Mouse (Mus musculus) cerebellum, adult 11 months (tissue): ENCODE data around the gene Bcat2.

ENCODE experiments used
- DNase-seq: peaks from one replicate; pipeline ENCODE4 v3.0.0; 2022

The Bcat2 gene

DNA sequence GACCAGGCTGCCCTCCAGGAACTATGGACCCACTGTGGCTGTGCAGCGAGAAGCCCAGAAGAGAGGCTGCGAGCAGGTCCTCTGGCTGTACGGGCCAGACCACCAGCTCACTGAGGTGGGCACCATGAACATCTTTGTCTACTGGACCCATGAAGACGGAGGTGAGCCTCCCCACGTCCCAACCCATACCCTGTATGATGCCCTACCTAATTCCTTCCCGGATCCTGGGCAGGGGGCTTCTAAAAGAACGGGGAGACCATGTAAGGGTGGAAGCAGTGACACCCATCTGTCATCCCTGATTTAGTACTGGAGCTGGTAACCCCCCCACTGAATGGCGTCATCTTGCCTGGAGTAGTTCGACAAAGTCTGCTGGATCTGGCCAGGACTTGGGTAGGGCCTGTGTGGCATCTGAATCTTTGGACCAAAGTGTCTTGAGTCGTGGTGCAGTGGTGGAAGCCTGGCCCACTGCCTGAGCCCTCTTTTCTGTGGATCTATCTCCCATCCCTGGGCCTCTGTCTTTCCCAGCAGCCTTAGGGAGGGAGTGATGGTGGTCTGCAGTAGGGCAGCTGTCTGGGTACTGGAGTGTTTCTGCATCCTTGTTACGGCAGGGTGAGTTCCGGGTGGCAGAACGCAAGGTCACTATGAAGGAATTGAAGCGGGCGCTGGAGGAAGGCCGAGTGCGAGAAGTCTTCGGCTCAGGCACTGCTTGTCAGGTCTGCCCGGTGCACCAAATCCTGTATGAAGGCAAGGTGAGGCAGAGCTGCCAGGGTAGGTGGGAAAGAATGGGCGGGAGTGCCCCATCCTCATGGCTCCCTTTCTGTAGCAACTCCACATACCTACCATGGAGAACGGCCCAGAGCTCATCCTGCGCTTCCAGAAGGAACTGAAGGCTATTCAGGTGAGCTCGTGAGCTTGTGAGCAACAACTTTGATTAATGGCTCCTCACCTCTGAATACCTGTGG, 18.0 kb downstream of the Bcat2 start:
- DNase-seq, result no peak

- peak; percentile 93 for DNase-seq
Measured at GRCm38 (mm10) chr7:45589173-45589572, 19.2 kb downstream of the Bcat2 start.

DNA sequence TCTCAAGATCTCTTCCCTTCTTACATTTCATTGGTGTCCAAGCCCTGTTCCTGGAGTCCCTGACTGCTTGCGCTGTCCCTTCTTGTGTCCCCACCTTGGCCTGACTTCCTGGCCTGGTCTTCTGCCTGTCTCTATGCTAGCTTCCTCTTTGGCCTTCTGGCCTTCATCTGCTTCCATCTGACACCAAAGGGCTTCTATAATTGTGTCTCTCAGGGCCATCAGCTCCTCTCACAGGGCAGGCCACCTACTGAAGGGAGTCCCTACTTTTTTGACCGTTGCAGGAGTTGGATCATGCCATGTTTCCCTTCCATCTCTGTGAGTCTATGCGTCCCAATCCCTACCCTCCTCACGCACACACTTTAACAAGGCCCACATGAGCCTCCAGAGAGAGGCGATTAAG, 19.9 kb downstream of the Bcat2 start:
- DNase-seq, result no peak

DNA sequence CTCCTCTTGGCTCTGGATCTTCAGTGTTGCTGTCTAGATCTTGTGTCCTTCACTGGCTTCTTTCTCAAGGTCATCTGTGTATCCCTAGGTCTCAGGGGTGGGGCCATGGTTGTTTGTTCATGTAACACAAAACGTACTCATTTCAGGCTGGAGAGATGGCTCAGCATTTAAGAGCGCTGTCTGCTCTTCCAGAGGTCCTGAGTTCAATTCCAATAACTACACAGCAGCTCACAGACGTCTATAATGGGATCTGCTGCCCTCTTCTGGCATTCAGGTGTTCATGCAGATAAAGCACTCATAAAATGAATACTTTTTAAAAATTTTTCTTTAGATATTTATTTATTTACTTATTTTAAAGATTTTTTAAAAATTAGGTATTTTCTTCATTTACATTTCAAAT, 20.9 kb downstream of the Bcat2 start:
- DNase-seq, result no peak

DNA sequence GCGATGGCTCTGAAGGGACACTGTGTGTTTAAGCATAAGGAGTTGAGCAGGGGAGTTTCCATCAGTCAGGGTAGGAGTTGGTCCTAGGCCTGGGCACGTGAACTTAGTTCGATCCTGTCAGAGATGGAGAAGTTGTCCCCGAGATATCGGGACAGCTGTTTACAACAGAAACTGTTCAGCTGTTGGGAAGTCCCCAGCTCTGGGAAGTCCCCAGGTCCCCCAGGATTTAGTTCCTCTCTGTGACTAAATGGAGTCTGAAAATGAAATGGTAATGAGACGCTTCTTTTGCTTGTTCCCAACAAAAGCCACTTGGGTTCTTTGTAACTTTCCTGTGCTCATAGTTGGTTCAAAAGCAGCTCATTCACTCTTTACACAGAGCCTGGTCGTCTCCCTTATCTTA, 21.9 kb downstream of the Bcat2 start:
- no peak for DNase-seq

GRCm38 (mm10) chr7:45593118-45593815, 23.3 kb downstream of the Bcat2 start:
- DNase-seq, result peak; percentile 67

DNA sequence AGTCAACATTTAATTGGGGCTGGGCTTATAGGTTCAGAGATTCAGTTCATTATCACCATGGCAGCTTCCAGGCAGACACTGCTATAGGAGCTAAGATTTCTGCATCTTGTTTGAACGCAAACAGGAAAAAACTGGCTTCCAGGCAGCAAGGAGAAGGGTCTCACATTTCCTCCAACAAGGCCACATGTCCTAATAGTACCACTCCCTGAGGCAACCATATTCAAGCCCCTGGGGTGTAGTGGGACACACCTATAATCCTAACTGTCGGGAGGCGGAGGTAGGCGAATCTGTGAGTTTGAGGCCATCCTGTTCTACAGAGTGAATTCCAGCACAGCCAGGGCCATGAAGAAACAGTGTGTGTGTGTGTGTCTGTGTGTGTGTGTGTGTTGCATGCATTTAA, 25.2 kb downstream of the Bcat2 start:
- no peak for DNase-seq

- no peak for DNase-seq
Measured at GRCm38 (mm10) chr7:45596107-45596506, 26.2 kb downstream of the Bcat2 start.

GRCm38 (mm10) chr7:45597013-45597412, 27.1 kb downstream of the Bcat2 start:
- no peak for DNase-seq

DNA sequence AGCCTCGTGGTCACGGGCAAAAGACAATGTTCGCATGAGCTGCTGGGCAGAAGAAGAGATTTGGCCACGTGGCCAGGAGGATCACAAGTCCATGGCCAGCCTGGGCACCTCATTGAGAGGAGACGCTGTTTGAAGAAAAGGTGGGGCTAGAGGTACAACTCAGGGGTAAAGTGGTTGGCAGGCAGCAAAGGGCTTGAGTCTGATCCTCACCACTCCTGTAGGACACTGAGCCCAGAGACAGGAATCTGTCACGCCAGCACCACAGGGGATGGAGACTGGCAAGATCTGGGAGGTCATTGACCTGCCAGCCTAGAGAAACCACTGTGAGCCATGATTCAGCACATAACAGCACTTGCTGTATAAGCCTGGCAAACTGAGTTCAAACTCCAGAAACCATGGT, 27.6 kb downstream of the Bcat2 start:
- no peak for DNase-seq

- no peak for DNase-seq
Measured at GRCm38 (mm10) chr7:45598960-45599879, 29.3 kb downstream of the Bcat2 start.

DNA sequence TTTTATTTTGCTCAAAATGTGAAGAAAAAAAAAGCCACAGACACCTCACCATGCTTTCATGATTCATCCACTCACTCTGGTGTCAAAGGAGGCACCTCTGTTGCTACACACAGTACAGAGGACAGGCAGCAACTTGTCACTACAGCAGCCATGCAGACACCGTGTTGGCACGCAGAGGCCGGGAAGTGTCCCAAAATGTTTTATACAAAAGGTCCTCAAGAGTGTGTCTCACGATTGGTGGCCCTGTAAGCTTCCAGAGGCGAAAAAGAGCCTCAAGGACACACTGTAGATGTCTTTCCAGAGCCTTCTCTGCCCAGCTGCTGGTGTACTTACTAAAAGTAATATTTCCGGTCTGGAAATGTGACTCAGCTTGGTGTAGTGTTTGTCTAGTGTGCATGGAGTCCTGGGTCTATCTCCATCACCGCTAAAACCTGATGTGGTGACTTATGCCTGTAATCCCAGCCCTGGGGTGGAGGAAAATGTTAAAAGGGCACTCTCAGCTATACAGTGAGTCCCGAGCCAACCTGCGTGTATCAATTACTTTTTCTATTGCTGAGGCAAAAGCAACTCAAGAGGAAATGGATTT, 35.8 kb downstream of the Bcat2 start:
- no peak for DNase-seq

- no peak for DNase-seq
Measured at GRCm38 (mm10) chr7:45609511-45609910, 39.6 kb downstream of the Bcat2 start.

GRCm38 (mm10) chr7:45616277-45616676, 46.3 kb downstream of the Bcat2 start:
- no peak for DNase-seq

DNA sequence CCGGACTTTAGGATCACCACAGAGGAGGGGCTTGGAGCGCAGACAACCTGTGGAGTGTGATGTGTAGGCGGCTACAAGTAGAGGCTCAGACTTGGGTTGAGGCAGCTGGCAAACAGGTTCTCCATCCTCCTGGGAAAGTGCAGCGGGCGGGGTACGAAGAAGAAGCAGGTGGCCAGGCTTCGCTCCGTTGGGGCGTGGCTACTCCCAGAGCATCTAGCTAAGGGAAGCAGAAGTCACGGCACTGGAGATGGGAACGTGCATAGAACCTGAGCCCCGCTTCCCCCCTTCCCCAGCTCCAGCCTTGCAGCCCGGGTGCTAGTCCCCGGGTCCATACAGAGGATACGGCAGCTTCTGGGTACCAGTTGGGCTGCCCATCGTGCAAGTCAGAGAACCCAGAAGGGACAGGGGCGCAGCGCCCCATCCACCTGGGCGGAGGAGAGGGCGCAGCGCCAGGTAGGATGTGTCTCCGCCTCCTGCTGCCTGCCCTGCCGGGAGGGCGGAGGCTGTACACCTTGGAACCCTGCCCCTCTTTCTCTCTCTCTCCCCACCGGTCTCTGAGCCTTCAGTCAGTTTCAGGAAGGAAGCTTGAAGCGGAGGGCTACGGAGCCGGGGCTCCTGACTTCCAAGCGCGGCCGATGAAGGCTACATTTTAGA, 47.2 kb downstream of the Bcat2 start, which contains the start of gene Fut1:
Fut1 (plus strand) TSS at position 248 of the 654 bp plus-strand sequence.
- no peak for DNase-seq

DNA sequence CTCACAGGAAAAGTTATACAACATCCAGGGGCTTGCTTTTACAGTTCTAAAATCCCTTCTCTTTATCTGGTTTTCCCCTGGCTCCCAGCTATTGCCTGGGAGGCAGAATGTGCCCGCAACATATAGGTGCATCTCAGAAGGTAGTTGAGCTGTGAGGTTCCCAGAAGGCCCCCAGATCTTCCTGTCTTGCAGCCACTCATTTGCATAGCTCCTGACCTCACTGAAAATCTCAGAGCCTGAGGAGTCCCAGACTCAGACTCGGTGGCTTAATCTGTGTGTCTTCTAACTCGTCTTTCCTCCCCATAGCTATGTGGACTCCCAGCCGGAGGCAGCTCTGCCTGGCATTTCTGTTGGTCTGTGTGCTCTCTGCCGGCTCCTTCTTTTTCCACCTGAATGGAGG, 48.4 kb downstream of the Bcat2 start:
- DNase-seq, result no peak

- DNase-seq, result no peak
Measured at GRCm38 (mm10) chr7:45619592-45619991, 49.6 kb downstream of the Bcat2 start.

GRCm38 (mm10) chr7:45621443-45621842, 51.5 kb downstream of the Bcat2 start, which contains the start of gene Izumo1:
Gene Izumo1 (plus strand): TSS chr7:45621811.
- no peak for DNase-seq

DNA sequence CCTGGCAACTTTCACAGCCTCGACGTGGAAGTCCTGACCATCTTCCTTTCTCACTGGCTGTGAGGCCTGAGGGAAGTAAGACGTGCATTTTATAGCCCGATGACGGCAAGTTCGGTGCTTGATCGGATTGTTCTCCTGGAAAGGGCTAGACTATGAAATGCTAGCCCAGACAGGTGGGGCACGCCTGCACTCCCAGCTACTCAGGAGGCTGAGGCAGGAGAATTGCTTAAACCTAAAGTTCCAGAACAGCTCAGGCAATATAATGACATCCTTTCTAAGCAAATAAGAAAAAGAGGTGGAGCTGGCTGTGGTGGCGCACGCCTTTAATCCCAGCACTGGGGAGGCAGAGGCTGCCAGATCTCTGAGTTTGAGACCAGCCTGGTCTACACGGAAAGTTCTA, 53.6 kb downstream of the Bcat2 start:
- DNase-seq, result no peak

- DNase-seq, result no peak
Measured at GRCm38 (mm10) chr7:45624718-45625117, 54.8 kb downstream of the Bcat2 start.

- no peak for DNase-seq
Measured at GRCm38 (mm10) chr7:45625481-45625880, 55.5 kb downstream of the Bcat2 start.

GRCm38 (mm10) chr7:45626571-45627076, 56.7 kb downstream of the Bcat2 start:
- DNase-seq, result no peak
